Mouse (Mus musculus) stomach, postnatal 0 days (tissue): ENCODE data around the gene Fpgs. TPM values are rescaled to one million over a fixed set of nuclear protein-coding genes. Genes with fewer than 3 reads are reported as not detected.
A peak's percentile ranks its signal among the peaks of the same experiment; 100 is the strongest.

ENCODE experiments used
- ATAC-seq: fragments of 200-750 bp; cut with Nextera tagmentation; 2 replicates; pipeline ENCODE4 v1.8.0; 2017; ENCODE audit not compliant: low FRiP score, low TSS enrichment
- DNase-seq: peaks from one replicate; pipeline ENCODE4 v3.0.0-alpha.2; 2016; ENCODE audit warnings: low spot score
- H3K27ac ChIP-seq: fragments of 300-500 bp; sonication (generic); replicated peaks from 2 replicates; pipeline ENCODE4 v1.5.1; 2014; ENCODE audit warnings: mild to moderate bottlenecking, control low read depth
- H3K27me3 ChIP-seq: fragments of 300-500 bp; sonication (generic); 2 replicates; pipeline ENCODE4 v1.6.1; 2014; ENCODE audit warnings: low read length; ENCODE audit not compliant: control insufficient read depth, insufficient read depth
- H3K36me3 ChIP-seq: fragments of 300-500 bp; sonication (generic); 2 replicates; pipeline ENCODE4 v1.6.1; 2014; ENCODE audit warnings: low read length, mixed read lengths; ENCODE audit not compliant: control insufficient read depth, insufficient read depth
- H3K4me1 ChIP-seq: fragments of 300-500 bp; sonication (generic); replicated peaks from 2 replicates; pipeline ENCODE4 v1.6.1; 2014; ENCODE audit warnings: antibody characterized with exemption; ENCODE audit not compliant: control insufficient read depth, insufficient read depth
- H3K4me2 ChIP-seq: fragments of 300-500 bp; sonication (generic); replicated peaks from 2 replicates; pipeline ENCODE4 v1.6.1; 2014; ENCODE audit warnings: low read depth, mild to moderate bottlenecking, control low read depth, moderate library complexity
- H3K4me3 ChIP-seq: fragments of 300-500 bp; sonication (generic); 2 replicates; pipeline ENCODE4 v1.5.1; 2014; ENCODE audit warnings: low read depth, low read length, control low read depth
- H3K9ac ChIP-seq: fragments of 300-500 bp; sonication (generic); 2 replicates; pipeline ENCODE4 v1.6.1; 2014; ENCODE audit warnings: mild to moderate bottlenecking, low read length, control low read depth, mixed read lengths
- H3K9me3 ChIP-seq: fragments of 300-500 bp; sonication (generic); 2 replicates; pipeline ENCODE4 v1.6.1; 2016; ENCODE audit warnings: low read length; ENCODE audit not compliant: control insufficient read depth
- CTCF ChIP-seq: IDR thresholded peaks from 2 replicates; pipeline ENCODE4 v1.5.1; 2016; ENCODE audit warnings: antibody characterized with exemption, low read depth, mild to moderate bottlenecking, moderate library complexity
- EP300 ChIP-seq: optimal IDR thresholded peaks from 2 replicates; pipeline ENCODE3; 2016; ENCODE audit warnings: antibody characterized with exemption
- WGBS: fragments of 180-500 bp; shearing (Covaris S2); extraction: QIAGEN DNeasy Blood & Tissue Kit; methylation state at CpG from one replicate; pipeline ENCODE4 v1.1.7; 2014; 5-methylcytosine and 5-hydroxymethylcytosine counted together
- polyA plus RNA-seq: library from polyadenylated mRNA; unstranded; fragments of >200 nt; fragmentation: Nextera tagmentation; extraction: Ambion mirVana; gene quantifications from 2 replicates; pipeline ENCODE4 v1.2.1, GENCODE M21; 2015

The Fpgs gene
- polyA plus RNA-seq, 1 experiment from 2014 or later: 15.1 TPM

- H3K9ac ChIP-seq: peak overlapping the region; percentile 84; the same call in 1 of the 2 replicates
Measured at GRCm38 (mm10) chr2:32714117-32714986, 10.4 kb upstream of the Fpgs start.

GRCm38 (mm10) chr2:32712934-32713817 lies 9.2 kb upstream of the Fpgs start, which contains the start of gene Cdk9:
Gene Cdk9, minus strand, starts transcription at chr2:32713076.
- Histone ChIP-seq H3K9ac (peak within 1 kb of the TSS; percentile 84), H3K27ac (peak within 1 kb of the TSS; percentile 97), H3K4me2 (peak within 1 kb of the TSS; percentile 84), H3K27me3 (no peaks in the 10 kb centered on the region), H3K9me3 (no peaks in the 10 kb centered on the region), H3K4me3 (peak within 1 kb of the TSS; percentile 81), H3K36me3 (peaks cover 11% of the 10 kb centered on the region), H3K4me1 (no peaks in the 10 kb centered on the region; the same call in 1 of the 2 replicates)
- DNase-seq (peak; percentile 95), ATAC-seq (peak; percentile 86)
- WGBS: under 1% methylated on average over 37 of the region's 79 CpGs
- TF ChIP-seq CTCF: peak; percentile 99
- TF ChIP-seq EP300: no peak

More at GRCm38 (mm10) chr2:32714117-32714986, 10.4 kb upstream of the Fpgs start:
- TF ChIP-seq CTCF: no peak
- H3K27ac ChIP-seq: peak overlapping the region; percentile 97
- no peaks in the 10 kb centered on the region for H3K9me3 ChIP-seq
- H3K27me3 ChIP-seq: no peaks in the 10 kb centered on the region
- H3K4me1 ChIP-seq: no peaks in the 10 kb centered on the region; the same call in 1 of the 2 replicates
- H3K4me3 ChIP-seq: no peak overlapping the region
- peaks cover 6% of the 10 kb centered on the region for H3K36me3 ChIP-seq
- no peak overlapping the region for H3K4me2 ChIP-seq
- WGBS: 42% methylated on average over 11 of the region's 11 CpGs
- DNase-seq (no peak), ATAC-seq (no peak)

- peak overlapping the region; percentile 84 for H3K4me2 ChIP-seq
- ATAC-seq (peak; percentile 89), DNase-seq (peak; percentile 96)
- peak overlapping the region; percentile 81 for H3K4me3 ChIP-seq
- H3K9me3 ChIP-seq: no peaks in the 10 kb centered on the region
- no peaks in the 10 kb centered on the region for H3K27me3 ChIP-seq
- no peaks in the 10 kb centered on the region; the same call in 1 of the 2 replicates for H3K4me1 ChIP-seq
- H3K27ac ChIP-seq: peak overlapping the region; percentile 97
- TF ChIP-seq EP300 (no peak), CTCF (no peak)
- H3K9ac ChIP-seq: peak overlapping the region; percentile 84
- 2% methylated on average over 21 of the region's 44 CpGs for WGBS
- H3K36me3 ChIP-seq: peaks cover 15% of the 10 kb centered on the region
Measured at GRCm38 (mm10) chr2:32712586-32712933, 8.6 kb upstream of the Fpgs start.

- Histone ChIP-seq H3K4me3 (peak overlapping the region; percentile 81), H3K27me3 (no peaks in the 10 kb centered on the region), H3K4me1 (no peaks in the 10 kb centered on the region), H3K9ac (peak overlapping the region; percentile 84), H3K27ac (peak overlapping the region; percentile 97), H3K9me3 (no peaks in the 10 kb centered on the region), H3K36me3 (peaks cover 15% of the 10 kb centered on the region), H3K4me2 (peak overlapping the region; percentile 84)
- TF ChIP-seq EP300: no peak
- peak; percentile 29 for TF ChIP-seq CTCF
- DNase-seq: peak; percentile 89
- peak; percentile 64 for ATAC-seq
- WGBS: under 1% methylated on average over 41 of the region's 41 CpGs
Measured at GRCm38 (mm10) chr2:32712108-32712551, 8.2 kb upstream of the Fpgs start.

GRCm38 (mm10) chr2:32711301-32712056 lies 7.5 kb upstream of the Fpgs start:
- peak overlapping the region; percentile 81 for H3K4me3 ChIP-seq
- peaks cover 21% of the 10 kb centered on the region for H3K36me3 ChIP-seq
- 21% methylated on average over 9 of the region's 9 CpGs for WGBS
- peak overlapping the region; percentile 84 for H3K9ac ChIP-seq
- DNase-seq (no peak), ATAC-seq (no peak)
- TF ChIP-seq CTCF: peak; percentile 53
- no peak for TF ChIP-seq EP300
- no peaks in the 10 kb centered on the region for H3K9me3 ChIP-seq
- H3K4me2 ChIP-seq: peak overlapping the region; percentile 84
- no peaks in the 10 kb centered on the region for H3K4me1 ChIP-seq
- H3K27me3 ChIP-seq: no peaks in the 10 kb centered on the region
- peak overlapping the region; percentile 97 for H3K27ac ChIP-seq
